Mouse (Mus musculus) spleen, adult 2 months (tissue): ENCODE results near the gene Nsmf. TPM values are rescaled to one million over a fixed set of nuclear protein-coding genes. Genes with fewer than 3 reads are reported as not detected.

Experiments used
- DNase-seq, 2 experiments: peaks; one replicate each; pipeline versions ENCODE4 v3.0.0 to v3.0.0-alpha.2; 2012 to 2021; ENCODE audit warnings: low spot score in 2 of 2, low read depth in 1 of 2
- H3K27ac ChIP-seq: fragments of 200-500 bp; 2 replicates; pipeline ENCODE4 v1.5.1; 2012; ENCODE audit warnings: low read length, inconsistent platforms; ENCODE audit not compliant: insufficient read depth
- H3K27me3 ChIP-seq: fragments of 200-500 bp; 2 replicates; pipeline ENCODE4 v1.6.1; 2012; ENCODE audit warnings: mild to moderate bottlenecking, moderate library complexity, low read length, inconsistent platforms; ENCODE audit not compliant: control insufficient read depth, insufficient read depth
- H3K36me3 ChIP-seq: fragments of 200-500 bp; 2 replicates; pipeline ENCODE4 v1.6.1; 2012; ENCODE audit warnings: mild to moderate bottlenecking, low read length, inconsistent platforms; ENCODE audit not compliant: control insufficient read depth, insufficient read depth
- H3K4me1 ChIP-seq: fragments of 200-500 bp; 2 replicates; pipeline ENCODE4 v1.6.1; 2011; ENCODE audit warnings: inconsistent platforms; ENCODE audit not compliant: control insufficient read depth, insufficient read depth, insufficient read length
- H3K4me3 ChIP-seq: fragments of 200-500 bp; 2 replicates; pipeline ENCODE4 v1.5.1; 2011; ENCODE audit warnings: mild to moderate bottlenecking, inconsistent platforms; ENCODE audit not compliant: insufficient read depth, insufficient read length; ENCODE audit errors: extremely low read depth
- CTCF ChIP-seq: fragments of 200-500 bp; IDR thresholded peaks from 2 replicates; pipeline ENCODE4 v1.5.1; 2011; ENCODE audit warnings: mild to moderate bottlenecking, inconsistent platforms; ENCODE audit not compliant: insufficient read depth, insufficient read length, insufficient replicate concordance; ENCODE audit errors: extremely low read depth
- POLR2A ChIP-seq: fragments of 200-500 bp; IDR thresholded peaks from 2 replicates; pipeline ENCODE4 v1.6.1; 2011; ENCODE audit warnings: low read depth, low read length, inconsistent platforms
- WGBS: fragments of 180-500 bp; shearing (Covaris S2); methylation state at CpG from one replicate; pipeline ENCODE4 v1.1.7; 2018; 5-methylcytosine and 5-hydroxymethylcytosine counted together
- polyA plus RNA-seq: library from polyadenylated mRNA; depleted of rRNA; stranded (reverse); fragments of >200 nt; gene quantifications from 2 replicates; pipeline ENCODE4 v1.2.3, GENCODE M21; 2012

Nsmf gene
- polyA plus RNA-seq, 1 experiment = 43.0 TPM

GRCm38 (mm10) chr2:25080076-25080475, 25.9 kb downstream of the Nsmf start, which contains the start of gene Entpd8:
TSS of gene Entpd8 (plus strand) at chr2:25080304.
- H3K4me1 ChIP-seq = no peaks in the 10 kb centered on the region
- TF ChIP-seq POLR2A (no peak), CTCF (no peak)
- 86% methylated on average over 5 of the region's 5 CpGs for WGBS
- H3K36me3 ChIP-seq = no peaks in the 10 kb centered on the region
- H3K27ac ChIP-seq = no peak within 1 kb of the TSS
- no peak within 1 kb of the TSS for H3K4me3 ChIP-seq
- DNase-seq = no peak
- H3K27me3 ChIP-seq = no peaks in the 10 kb centered on the region

- no peaks in the 10 kb centered on the region for H3K27me3 ChIP-seq
- no peaks in the 10 kb centered on the region for H3K4me1 ChIP-seq
- no peaks in the 10 kb centered on the region for H3K36me3 ChIP-seq
- DNase-seq = no peak
- H3K27ac ChIP-seq = no peak overlapping the region
- WGBS = 90% methylated on average over 4 of the region's 4 CpGs
- no peak overlapping the region for H3K4me3 ChIP-seq
- no peak for TF ChIP-seq CTCF
- no peak for TF ChIP-seq POLR2A
Measured at GRCm38 (mm10) chr2:25083697-25084096, 29.5 kb downstream of the Nsmf start.

GRCm38 (mm10) chr2:25085571-25085970, 31.4 kb downstream of the Nsmf start:
- H3K4me3 ChIP-seq = no peak overlapping the region
- no peaks in the 10 kb centered on the region for H3K27me3 ChIP-seq
- H3K4me1 ChIP-seq = no peaks in the 10 kb centered on the region
- TF ChIP-seq CTCF = no peak
- WGBS = 91% methylated on average over 5 of the region's 5 CpGs
- DNase-seq = no peak
- H3K27ac ChIP-seq = no peak overlapping the region
- H3K36me3 ChIP-seq = no peaks in the 10 kb centered on the region

GRCm38 (mm10) chr2:25087842-25088241, 33.7 kb downstream of the Nsmf start:
- H3K36me3 ChIP-seq = no peaks in the 10 kb centered on the region
- H3K4me1 ChIP-seq = no peaks in the 10 kb centered on the region
- DNase-seq = no peak
- H3K4me3 ChIP-seq = no peak overlapping the region
- 88% methylated on average over 2 of the region's 2 CpGs for WGBS
- TF ChIP-seq CTCF = no peak
- TF ChIP-seq POLR2A = no peak
- H3K27me3 ChIP-seq = no peaks in the 10 kb centered on the region
- H3K27ac ChIP-seq = no peak overlapping the region

GRCm38 (mm10) chr2:25088636-25089035, 34.5 kb downstream of the Nsmf start:
- TF ChIP-seq CTCF = no peak
- 86% methylated on average over 3 of the region's 3 CpGs for whole genome bisulfite sequencing
- no peak for DNase-seq
- Histone ChIP-seq H3K27ac (no peak overlapping the region), H3K4me1 (no peaks in the 10 kb centered on the region), H3K27me3 (no peaks in the 10 kb centered on the region), H3K36me3 (no peaks in the 10 kb centered on the region), H3K4me3 (no peak overlapping the region)

- no peak for DNase-seq
- H3K27me3 ChIP-seq = no peaks in the 10 kb centered on the region
- H3K4me1 ChIP-seq = no peaks in the 10 kb centered on the region
- WGBS = 57% methylated on average over 17 of the region's 17 CpGs
- H3K36me3 ChIP-seq = no peaks in the 10 kb centered on the region
- no peak overlapping the region for H3K27ac ChIP-seq
- TF ChIP-seq POLR2A (no peak), CTCF (no peak)
- H3K4me3 ChIP-seq = no peak overlapping the region
Measured at GRCm38 (mm10) chr2:25094785-25095108, 40.6 kb downstream of the Nsmf start.

GRCm38 (mm10) chr2:25095109-25095850, 41.1 kb downstream of the Nsmf start, which contains the start of gene Noxa1:
TSS of gene Noxa1 (minus strand) at chr2:25095149.
- Histone ChIP-seq H3K4me1 (no peaks in the 10 kb centered on the region), H3K27me3 (no peaks in the 10 kb centered on the region), H3K36me3 (no peaks in the 10 kb centered on the region), H3K4me3 (no peak within 1 kb of the TSS), H3K27ac (no peak within 1 kb of the TSS)
- no peak for TF ChIP-seq CTCF
- TF ChIP-seq POLR2A = no peak
- no peak for DNase-seq
- WGBS = 56% methylated on average over 28 of the region's 28 CpGs
